Mouse (Mus musculus): ENCODE results near the gene Rnf43. TPM values are rescaled to one million over a fixed set of nuclear protein-coding genes. Genes with fewer than 3 reads are reported as not detected.

Rnf43 gene
- 1 to 10 TPM; 2.8 to 3.4 TPM for total RNA-seq (2021)
- long read RNA-seq, experiment 1, partial matches to known transcripts, result 3 of 10 reads
- long read RNA-seq, experiment 1, other reads (novel, unspliced or antisense), result 7 of 10 reads
- long read RNA-seq, experiment 2, full-length matches to known transcripts, result 1 of 4 reads
- long read RNA-seq, experiment 2, partial matches to known transcripts, result 0 of 4 reads
- long read RNA-seq, experiment 2, other reads (novel, unspliced or antisense), result 3 of 4 reads

- DNase-seq, result peak; percentile 89
Observed at GRCm38 (mm10) chr11:87662407-87662806, at the start of gene Rnf43. TSS of gene Rnf43 (plus strand) at chr11:87662722.

DNA sequence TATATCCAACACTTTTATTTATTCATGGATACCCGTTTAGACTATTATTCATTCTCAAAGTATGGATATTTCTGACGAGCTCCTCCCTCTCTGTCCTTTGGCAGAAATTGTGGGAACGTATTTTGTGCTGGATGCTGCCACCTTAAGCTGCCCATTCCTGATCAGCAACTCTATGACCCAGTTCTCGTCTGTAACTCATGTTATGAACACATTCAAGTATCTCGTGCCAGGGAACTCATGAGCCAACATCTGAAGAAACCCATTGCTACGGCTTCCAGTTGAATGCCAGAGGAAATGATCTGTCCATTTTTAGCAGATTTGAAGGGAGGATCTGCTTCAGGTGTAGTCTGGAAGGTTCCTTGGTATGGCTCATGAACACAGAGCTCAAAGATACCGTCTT is 48.5 kb upstream of the Rnf43 start:
- DNase-seq, result no peak

GRCm38 (mm10) chr11:87615551-87615950 is 47.0 kb upstream of the Rnf43 start:
- DNase-seq, result no peak

GRCm38 (mm10) chr11:87615952-87616351 is 46.6 kb upstream of the Rnf43 start:
- DNase-seq, result no peak

- no peak for DNase-seq
Observed at GRCm38 (mm10) chr11:87616790-87617474, 45.6 kb upstream of the Rnf43 start, which contains the start of gene Hsf5. TSS of gene Hsf5 (plus strand) at chr11:87617164.

DNA sequence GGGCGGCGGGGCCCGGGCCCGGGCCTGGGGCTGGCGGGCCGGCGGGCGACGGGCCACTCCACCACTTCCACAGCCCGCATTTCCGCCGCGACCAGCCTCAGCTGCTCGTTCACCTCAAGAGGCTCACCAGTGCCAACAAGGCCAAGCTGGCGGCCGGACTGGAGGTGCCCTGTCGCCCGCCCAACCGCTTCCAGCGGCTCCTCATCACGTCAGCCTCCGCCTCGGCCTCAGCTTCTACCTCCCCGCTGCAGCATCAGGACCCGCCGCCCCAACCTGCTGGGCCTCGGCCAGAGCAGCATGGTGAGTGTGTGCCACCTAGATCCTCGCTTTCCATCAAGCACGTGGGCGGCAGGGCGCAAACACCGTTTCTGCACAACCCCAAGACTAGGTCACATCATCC is 44.9 kb upstream of the Rnf43 start:
- DNase-seq, result no peak

DNA sequence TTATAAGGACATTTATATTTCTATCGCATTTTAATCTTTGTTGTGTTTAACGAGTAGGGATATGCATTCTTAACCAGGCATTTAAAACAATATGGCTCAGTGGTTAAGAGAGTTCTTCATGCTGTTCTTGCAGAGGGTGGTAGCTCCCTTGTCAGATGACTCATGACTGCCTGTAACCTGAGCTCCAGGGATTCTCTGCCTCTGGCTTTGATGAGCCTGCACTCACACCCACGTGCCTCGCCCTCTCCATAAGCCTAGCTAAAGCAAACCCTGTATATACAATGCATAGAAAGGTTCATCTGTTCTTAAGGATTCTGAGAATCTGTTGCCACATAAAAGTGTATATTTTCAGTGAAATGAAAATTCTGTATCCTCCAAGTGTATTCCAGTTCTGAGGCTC is 39.4 kb upstream of the Rnf43 start:
- no peak for DNase-seq

- peak; percentile 63 for DNase-seq
Observed at GRCm38 (mm10) chr11:87629859-87630258, 32.7 kb upstream of the Rnf43 start.

DNA sequence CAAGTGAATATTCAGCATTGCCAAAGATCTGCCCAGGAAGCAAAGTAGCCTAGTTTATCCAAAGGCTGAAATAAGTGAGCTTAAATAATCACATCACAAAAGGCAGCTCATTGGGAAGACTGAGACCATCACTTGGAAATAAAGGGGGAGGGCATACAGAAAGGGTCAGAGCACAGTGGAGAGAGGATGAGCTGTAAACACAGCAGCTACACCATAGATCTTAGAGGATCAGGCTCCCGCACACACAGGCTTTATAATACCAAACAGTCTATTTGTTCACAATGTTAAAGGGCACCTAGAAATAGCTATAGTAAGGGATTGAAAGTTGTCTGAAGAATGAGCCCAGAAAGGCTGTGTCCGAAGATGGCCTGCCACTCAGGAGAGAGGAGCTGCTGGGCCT is 23.7 kb upstream of the Rnf43 start:
- no peak for DNase-seq

DNA sequence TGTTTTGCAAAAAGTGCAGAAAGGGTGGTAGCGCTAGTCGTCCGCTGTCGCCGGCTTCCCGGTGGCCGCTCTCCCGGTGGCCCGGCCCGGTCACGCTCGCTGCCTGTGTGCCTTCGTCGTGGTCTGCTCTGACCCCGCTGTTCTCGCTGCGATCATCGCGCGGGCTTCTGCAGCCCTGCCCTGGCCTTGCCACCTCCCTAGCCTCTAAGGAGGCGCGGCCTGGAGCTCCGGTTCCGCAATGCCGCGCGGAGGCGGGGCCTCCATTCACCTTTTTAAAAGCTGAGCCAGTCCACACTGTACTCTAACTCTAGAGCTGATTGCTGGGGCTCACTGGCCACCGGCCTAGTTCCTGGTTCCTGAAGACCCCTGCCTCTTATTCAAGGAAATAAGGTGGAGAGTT is 23.3 kb upstream of the Rnf43 start:
- peak; percentile 83 for DNase-seq

GRCm38 (mm10) chr11:87642865-87643264 is 19.7 kb upstream of the Rnf43 start:
- no peak for DNase-seq

GRCm38 (mm10) chr11:87654693-87655092 is 7.8 kb upstream of the Rnf43 start:
- DNase-seq, result no peak

- no peak for DNase-seq
Observed at GRCm38 (mm10) chr11:87659216-87659615, 3.3 kb upstream of the Rnf43 start.

- DNase-seq, result no peak
Observed at GRCm38 (mm10) chr11:87662822-87663221, 300 bp downstream of the Rnf43 start.

- DNase-seq, result no peak
Observed at GRCm38 (mm10) chr11:87663948-87664347, 1.4 kb downstream of the Rnf43 start.

GRCm38 (mm10) chr11:87664521-87664920 is 2.0 kb downstream of the Rnf43 start:
- peak; percentile 28 for DNase-seq

DNA sequence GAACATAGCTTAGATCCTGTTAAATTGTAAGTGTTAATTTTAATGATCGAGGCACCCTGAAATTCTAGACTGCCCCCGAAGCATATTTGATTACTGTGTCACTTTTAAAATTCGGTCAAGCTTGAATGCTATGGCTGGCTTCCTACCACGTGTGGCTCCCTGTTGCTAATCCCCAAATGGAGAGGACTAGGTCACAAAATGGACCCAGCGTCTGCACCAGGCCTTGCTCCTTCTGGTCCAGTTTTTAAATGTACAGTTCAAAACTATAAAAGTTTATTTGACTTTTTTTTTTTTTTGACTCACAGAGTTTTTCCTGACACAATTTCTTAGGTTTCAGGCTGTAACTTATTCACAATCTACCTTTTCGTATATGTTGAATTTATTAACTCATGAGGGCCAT is 2.7 kb downstream of the Rnf43 start:
- no peak for DNase-seq

- DNase-seq, result no peak
Observed at GRCm38 (mm10) chr11:87665658-87666057, 3.1 kb downstream of the Rnf43 start.

DNA sequence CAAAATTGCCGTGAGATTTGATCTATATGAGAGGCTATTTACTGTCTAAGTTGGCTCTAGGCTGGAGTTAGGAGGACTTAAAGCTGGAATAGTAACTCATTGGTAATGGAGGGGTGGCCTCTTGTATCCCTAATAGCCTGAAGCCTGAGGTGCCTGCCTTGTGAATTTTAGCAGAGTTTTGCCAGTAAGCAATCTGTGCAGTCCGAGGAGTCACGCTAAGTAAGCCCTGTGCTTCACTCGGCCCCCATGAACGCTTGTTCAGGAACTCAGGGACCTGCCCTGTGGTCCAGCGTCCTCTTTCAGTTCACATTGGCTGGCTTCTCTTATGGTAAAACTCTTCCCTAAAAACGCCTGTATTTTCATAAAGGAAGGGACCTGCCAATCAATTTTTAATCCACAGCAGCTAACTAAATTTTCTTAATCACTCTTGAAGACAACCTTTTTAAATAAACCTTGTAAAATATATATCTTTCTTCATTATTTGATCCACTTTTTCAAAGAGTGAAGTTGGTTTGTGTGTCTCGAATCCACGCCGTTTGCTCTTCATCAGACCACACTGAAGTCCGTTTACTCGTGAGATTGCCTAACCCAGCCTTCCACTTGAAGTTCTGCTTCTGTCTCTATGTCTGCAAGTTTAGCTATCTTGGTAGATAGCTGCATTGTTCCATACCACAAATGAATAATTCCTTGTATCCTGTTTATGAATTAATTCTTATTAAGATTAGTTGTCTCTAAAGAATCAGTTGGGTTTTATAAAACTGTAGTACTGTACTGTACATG is 3.9 kb downstream of the Rnf43 start:
- no peak for DNase-seq

- DNase-seq, result no peak
Observed at GRCm38 (mm10) chr11:87667107-87668090, 4.9 kb downstream of the Rnf43 start.

GRCm38 (mm10) chr11:87673282-87673681 is 10.8 kb downstream of the Rnf43 start:
- no peak for DNase-seq

DNA sequence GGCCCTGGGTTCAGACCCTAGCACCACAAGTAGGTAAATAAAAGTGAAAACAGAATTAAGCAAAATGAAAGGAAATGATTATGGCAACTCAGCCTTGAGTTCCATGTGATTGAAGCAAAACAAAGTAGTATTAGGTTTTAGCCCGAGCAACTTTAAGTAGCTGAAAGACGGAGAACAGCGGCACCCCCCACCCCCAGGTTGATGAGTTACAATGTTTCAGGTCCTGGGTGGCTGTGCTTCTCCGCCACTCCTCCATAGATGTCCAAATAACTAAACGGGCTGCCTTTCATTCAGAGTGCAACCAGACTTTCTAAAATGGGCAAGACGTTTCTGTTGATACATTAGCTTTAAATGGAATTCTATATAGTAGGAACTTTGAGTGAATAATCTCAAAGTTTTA is 13.1 kb downstream of the Rnf43 start:
- DNase-seq, result no peak

Measured in adrenal gland, postnatal 10 days (tissue).